Mouse (Mus musculus): ENCODE measurements around the gene Arhgap24.

The Arhgap24 gene

DNA sequence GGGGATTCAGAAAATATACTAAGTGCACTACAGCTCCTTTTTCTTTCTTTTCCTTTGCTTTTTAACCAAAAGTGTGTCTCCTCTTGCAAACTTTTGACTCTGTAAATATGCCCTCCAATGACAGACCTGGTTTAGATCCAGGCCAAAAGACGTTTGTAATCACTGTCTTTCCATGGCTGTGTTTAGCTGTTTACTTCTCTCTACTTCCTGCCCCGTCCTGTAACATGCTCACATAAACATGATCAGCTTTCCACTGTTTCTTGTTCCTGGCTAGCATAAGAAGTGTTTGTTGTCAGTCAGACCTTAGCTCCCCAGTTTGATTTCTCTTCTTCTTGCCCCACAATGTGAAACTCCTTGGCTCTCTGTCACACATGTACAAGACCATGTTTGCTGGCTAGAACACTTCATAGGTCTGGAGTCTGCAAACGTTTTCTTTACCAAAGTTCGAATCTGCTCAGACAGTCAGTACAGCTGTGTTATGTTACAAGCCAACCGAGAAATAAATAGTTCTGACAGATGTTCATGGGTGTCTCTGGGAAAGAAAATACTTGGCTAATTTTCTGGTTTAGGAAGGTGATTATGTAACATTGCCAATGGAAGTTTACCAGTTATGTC, 189.6 kb downstream of the Arhgap24 start:
- CTCF ChIA-PET, result no interaction called here

DNA sequence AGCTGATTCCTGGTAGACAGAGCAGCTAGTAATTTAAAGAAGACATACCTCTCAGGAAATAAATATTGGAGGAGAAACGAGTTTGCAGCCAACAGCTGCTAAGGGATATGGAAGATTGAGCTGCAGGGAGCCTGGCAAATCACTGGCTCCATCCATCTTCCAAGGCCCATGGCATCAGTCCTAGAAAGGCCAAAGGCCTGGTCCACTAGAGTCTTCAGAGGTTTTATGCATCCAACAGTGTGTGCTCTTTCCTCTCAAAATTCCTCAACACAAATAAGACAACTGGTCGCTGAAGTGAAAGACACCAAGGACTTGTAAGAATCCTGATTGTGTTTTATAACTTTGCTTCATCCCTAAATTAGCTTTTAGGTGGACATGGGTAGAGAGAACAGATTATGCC, 194.1 kb downstream of the Arhgap24 start:
- CTCF ChIA-PET, result no interaction called here

- CTCF ChIA-PET, result no interaction called here
Measured at GRCm38 (mm10) chr5:102677176-102677575, 196.0 kb downstream of the Arhgap24 start.

- CTCF ChIA-PET, result no interaction called here
Measured at GRCm38 (mm10) chr5:102687673-102688072, 206.5 kb downstream of the Arhgap24 start.

GRCm38 (mm10) chr5:102692487-102692886, 211.3 kb downstream of the Arhgap24 start:
- CTCF ChIA-PET, result no interaction called here

GRCm38 (mm10) chr5:102693192-102693591, 212.0 kb downstream of the Arhgap24 start:
- CTCF ChIA-PET, result no interaction called here

GRCm38 (mm10) chr5:102693871-102694270, 212.7 kb downstream of the Arhgap24 start:
- CTCF ChIA-PET, result no interaction called here

- CTCF ChIA-PET, result no interaction called here
Measured at GRCm38 (mm10) chr5:102697784-102698183, 216.6 kb downstream of the Arhgap24 start.

DNA sequence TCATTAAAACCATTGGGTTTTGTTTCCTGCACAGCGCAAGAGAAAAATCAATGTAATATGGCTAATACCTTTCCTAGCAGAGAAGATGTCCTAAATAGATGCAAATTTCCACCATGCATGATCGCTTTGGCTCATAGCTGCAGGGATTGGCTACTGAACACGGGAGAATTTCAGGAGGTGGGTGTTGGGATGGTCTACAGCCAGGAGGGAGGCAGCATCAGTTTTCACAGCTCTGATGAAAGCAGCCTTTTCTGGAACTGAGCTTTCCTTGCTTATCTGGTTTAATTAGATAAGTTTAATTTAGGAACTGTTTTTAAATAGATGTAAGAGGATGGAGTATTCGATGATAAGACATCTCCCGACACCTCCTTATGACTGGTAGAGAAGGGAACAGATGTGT, 217.2 kb downstream of the Arhgap24 start:
- CTCF ChIA-PET, result no interaction called here

GRCm38 (mm10) chr5:102698891-102699290, 217.7 kb downstream of the Arhgap24 start:
- CTCF ChIA-PET, result no interaction called here

- CTCF ChIA-PET, result no interaction called here
Measured at GRCm38 (mm10) chr5:102702581-102702980, 221.4 kb downstream of the Arhgap24 start.

- CTCF ChIA-PET, result interaction anchor here (0.6 to 0.7 kb wide), 4 partner anchors 15 to 1130 kb away, joined by 3 to 9 read pairs (median 5); no protein-coding TSS in a partner anchor
Measured at GRCm38 (mm10) chr5:102703325-102704099, 222.3 kb downstream of the Arhgap24 start.

- CTCF ChIA-PET, result no interaction called here
Measured at GRCm38 (mm10) chr5:102705170-102705569, 224.0 kb downstream of the Arhgap24 start.

DNA sequence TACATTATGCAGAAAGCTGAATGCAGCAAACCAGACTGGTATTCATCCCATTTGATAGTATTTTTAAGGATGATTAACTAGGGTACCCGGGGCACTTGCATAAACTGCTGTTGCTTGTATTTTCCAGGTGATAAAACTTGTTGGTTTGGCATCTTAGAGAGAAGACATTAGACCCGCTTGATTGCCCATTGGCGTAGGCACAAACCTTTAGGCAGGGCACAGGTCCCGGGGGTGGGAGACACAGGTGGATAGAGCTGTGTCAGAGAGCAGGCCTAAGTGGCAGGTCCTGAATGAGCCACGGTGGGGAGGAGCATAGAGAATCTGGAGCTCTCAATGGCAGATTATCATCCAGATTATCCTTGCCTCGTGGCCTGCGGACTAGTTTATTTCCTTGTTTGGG, 229.1 kb downstream of the Arhgap24 start:
- CTCF ChIA-PET, result no interaction called here

DNA sequence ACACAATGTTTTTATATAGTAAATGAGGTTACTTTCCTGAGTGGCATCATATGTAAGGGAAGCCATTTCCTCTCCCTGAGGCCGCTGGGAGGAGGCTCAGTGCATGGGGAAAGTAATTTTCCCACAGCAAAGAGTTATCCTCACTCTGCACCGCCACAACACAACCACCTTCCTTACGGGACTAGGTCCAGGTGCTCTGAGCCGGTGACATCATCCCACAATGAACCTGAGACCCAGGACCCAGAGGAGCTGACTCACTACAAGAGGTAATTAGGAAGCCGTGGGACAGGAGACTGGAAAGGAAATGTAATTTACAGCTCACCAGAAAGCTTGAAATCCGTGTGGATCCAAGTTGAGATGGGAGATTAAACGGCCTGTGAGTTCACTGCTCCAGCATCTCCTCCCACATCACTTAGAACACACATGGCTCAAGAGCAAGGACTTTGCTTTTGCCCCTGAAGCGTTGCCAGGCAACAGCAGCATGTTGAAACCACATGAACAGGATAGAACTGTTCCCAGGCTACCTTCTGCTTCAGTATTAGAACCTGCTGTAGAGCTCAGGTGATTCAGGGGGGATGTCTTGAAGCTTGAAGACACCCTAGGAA, 238.3 kb downstream of the Arhgap24 start:
- CTCF ChIA-PET, result no interaction called here

DNA sequence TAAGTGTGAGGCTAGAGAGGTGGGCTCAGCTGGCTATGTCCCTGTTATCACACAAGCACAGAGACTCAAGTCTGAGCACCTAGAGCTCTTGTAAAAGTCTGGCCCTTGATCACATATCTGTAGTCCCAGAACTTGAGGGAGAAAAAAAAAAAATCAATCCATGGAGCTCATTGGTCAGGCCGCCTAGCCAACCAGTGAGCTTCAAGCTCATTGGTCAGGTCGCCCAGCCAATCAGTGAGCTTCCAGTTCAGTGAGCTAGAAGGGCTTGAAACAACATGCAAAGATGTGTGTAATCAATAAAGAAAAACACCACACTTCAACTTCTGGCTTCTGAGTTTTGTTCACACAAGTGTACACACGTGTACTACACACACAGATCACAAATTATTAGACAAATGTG, 242.4 kb downstream of the Arhgap24 start:
- CTCF ChIA-PET, result no interaction called here

GRCm38 (mm10) chr5:102724813-102725348, 243.7 kb downstream of the Arhgap24 start:
- CTCF ChIA-PET, result no interaction called here

- CTCF ChIA-PET, result no interaction called here
Measured at GRCm38 (mm10) chr5:102725365-102725764, 244.2 kb downstream of the Arhgap24 start.

DNA sequence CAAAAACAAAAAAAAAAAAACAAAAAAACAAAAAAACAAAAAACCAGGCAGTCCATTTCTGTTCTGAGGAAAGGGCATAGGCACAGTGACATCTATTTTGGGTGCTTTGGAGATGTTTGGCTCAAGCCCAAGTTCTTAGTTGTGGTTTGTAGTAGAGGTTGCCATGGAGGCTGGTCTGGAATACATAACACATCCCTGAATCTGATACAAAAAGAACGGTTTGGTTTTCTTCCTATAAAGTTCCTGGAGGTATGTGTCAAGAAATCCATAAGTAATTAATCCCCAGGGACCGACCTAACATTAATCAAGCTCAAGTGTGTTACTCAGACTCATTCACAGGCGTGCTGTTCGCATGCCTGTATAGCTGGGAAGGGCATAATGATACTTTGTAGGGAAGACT, 245.8 kb downstream of the Arhgap24 start:
- CTCF ChIA-PET, result no interaction called here

GRCm38 (mm10) chr5:102728531-102728930, 247.3 kb downstream of the Arhgap24 start:
- CTCF ChIA-PET, result no interaction called here

GRCm38 (mm10) chr5:102729476-102729875, 248.3 kb downstream of the Arhgap24 start:
- CTCF ChIA-PET, result no interaction called here

DNA sequence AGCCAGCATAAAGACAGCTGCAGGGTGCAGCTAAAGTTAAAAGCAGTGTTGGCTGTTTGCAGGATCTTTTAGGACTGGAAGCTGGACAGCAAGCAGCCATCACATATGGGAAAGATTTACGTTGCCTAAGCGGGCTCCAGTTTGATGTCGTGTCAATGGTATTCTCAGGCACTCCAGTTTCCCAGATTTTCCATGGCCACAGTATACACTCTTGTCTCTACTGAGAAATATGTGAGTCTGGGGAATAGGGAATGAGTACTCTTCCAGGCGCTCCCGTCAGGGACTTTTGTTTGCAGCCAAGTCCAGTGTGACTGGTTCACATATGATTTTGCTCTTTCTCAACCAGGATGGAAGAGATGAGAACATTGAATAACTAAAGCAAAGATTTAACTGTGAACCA, 254.9 kb downstream of the Arhgap24 start:
- CTCF ChIA-PET, result no interaction called here

Measured in spleen, embryonic (tissue).